Mouse (Mus musculus) left cerebral cortex, adult 9 months (tissue): Measurements from ENCODE around the gene Ppp1r27.
"Not testable (repeated sequence)": the region's sequence is repeated elsewhere in the genome, so short reads cannot be mapped to it uniquely, and the experiment has no call there.

ENCODE experiments used
- DNase-seq, 2 experiments: peaks; one replicate each; pipeline ENCODE4 v3.0.0; 2022; ENCODE audit warnings: low spot score in 2 of 2

Ppp1r27 gene

GRCm38 (mm10) chr11:120550810-120551440 is at the start of gene Ppp1r27:
TSS of gene Ppp1r27 (minus strand) at chr11:120551132.
- no peak for DNase-seq

GRCm38 (mm10) chr11:120600716-120601115 is 49.8 kb upstream of the Ppp1r27 start:
- no peak for DNase-seq

GRCm38 (mm10) chr11:120598990-120599549 is 48.1 kb upstream of the Ppp1r27 start:
- no peak for DNase-seq

GRCm38 (mm10) chr11:120598283-120598989 is 47.5 kb upstream of the Ppp1r27 start, which contains the start of the genes Alyref and Anapc11:
TSS of gene Alyref (minus strand) at chr11:120598365.
TSS of gene Anapc11 (plus strand) at chr11:120598421.
- peak; percentile 79 to 91 for DNase-seq

- DNase-seq = no peak
Measured at GRCm38 (mm10) chr11:120597240-120598235, 46.6 kb upstream of the Ppp1r27 start.

- DNase-seq = no peak
Measured at GRCm38 (mm10) chr11:120588531-120588930, 37.6 kb upstream of the Ppp1r27 start.

- no peak for DNase-seq
Measured at GRCm38 (mm10) chr11:120583937-120584336, 33.0 kb upstream of the Ppp1r27 start.

GRCm38 (mm10) chr11:120582982-120583293 is 32.0 kb upstream of the Ppp1r27 start:
- not testable (repeated sequence) for DNase-seq

GRCm38 (mm10) chr11:120582268-120582981 is 31.5 kb upstream of the Ppp1r27 start:
- DNase-seq = peak in 1 of 2 experiments; percentile 31

GRCm38 (mm10) chr11:120581490-120582267 is 30.7 kb upstream of the Ppp1r27 start, which contains the start of gene Arhgdia:
TSS of gene Arhgdia (minus strand) at chr11:120581624.
- peak; percentile 73 to 86 for DNase-seq

- DNase-seq = peak in 1 of 2 experiments; percentile 39
Measured at GRCm38 (mm10) chr11:120580871-120581331, 30.0 kb upstream of the Ppp1r27 start.

GRCm38 (mm10) chr11:120580190-120580589 is 29.3 kb upstream of the Ppp1r27 start:
- DNase-seq = no peak

GRCm38 (mm10) chr11:120579316-120580107 is 28.6 kb upstream of the Ppp1r27 start:
- DNase-seq = peak in 1 of 2 experiments; percentile 76

GRCm38 (mm10) chr11:120578694-120579243 is 27.8 kb upstream of the Ppp1r27 start:
- DNase-seq = no peak

- DNase-seq = no peak
Measured at GRCm38 (mm10) chr11:120578024-120578693, 27.2 kb upstream of the Ppp1r27 start.

GRCm38 (mm10) chr11:120577211-120578023 is 26.5 kb upstream of the Ppp1r27 start:
- no peak for DNase-seq

- no peak for DNase-seq
Measured at GRCm38 (mm10) chr11:120576365-120576981, 25.5 kb upstream of the Ppp1r27 start.
